Mouse (Mus musculus): ENCODE measurements around the gene Clint1.

DNA sequence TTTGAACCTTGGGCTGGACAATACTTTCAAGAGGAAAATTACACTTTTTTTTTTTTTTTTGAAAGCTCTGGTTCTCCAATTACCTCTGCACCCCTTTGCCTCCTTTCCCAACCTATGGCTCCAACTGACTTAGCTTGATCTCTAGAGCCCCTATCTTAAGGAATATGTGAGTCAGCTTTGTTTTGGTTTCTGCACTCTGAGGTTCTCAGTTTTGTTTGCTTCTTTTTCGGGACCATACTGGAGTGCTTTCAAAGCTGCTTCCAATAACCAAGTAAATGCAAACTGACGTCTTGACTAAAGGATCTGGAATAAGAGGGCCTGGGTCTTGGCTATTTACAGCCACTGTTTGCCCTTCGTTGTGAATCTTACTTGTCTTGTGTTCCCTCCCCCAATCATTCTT lies 1.5 kb upstream of the Clint1 start:
- no peak for TF ChIP-seq POLR2A (IDR thresholded peaks at IDR 0.05; ENCODE audit: control insufficient read depth, extremely low read depth, insufficient read depth, low read length, poor library complexity)
- TF ChIP-seq CTCF (IDR thresholded peaks at IDR 0.05; ENCODE audit: borderline replicate concordance, control insufficient read depth, extremely low read depth, insufficient read depth, low read length, poor library complexity) = no peak

Data from thymus, adult 2 months (tissue).